10 mouse cellular contexts compared by ENCODE assay signal in the genomic region with DNA sequence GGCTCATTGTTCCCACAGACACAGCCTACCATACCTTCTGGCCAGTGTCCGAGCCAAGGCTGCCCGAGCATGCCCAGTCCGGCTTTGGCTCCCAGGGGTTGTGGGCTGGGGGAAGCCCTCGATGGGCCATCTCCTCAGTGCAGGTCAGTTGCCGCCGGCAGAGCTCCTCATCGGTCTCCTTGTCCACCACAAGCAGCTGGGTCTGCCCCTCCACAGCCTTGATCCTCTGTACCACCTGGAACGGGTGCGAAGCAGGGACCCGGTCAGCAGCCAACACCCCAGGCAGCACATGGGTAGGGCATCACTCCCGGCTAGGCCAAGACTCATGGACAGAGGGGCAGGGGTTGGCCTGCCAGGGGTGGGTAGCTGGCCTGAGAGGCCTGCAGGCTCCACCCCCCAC. TPM values are rescaled to one million over a fixed set of nuclear protein-coding genes. Genes with fewer than 3 reads are reported as not detected.
DNase-seq lines count a peak whose midpoint lies in the region; ATAC-seq and TF ChIP-seq lines count a peak whose summit lies in the region.
"Had no signal": no experiment of that assay in that cellular context is flagged by ENCODE, and none has a peak within 500 bp of the region (broad histone marks: within the 10 kb centered on the region; RNA-seq: fewer than 3 reads in every experiment).

No protein-coding gene starts in this region.

- TF ChIP-seq CTCF in kidney, adult 2 months (conservative IDR thresholded peaks at IDR 0.05; ENCODE audit: insufficient read depth, insufficient read length, low read depth, low read length), result no peak

- peak; percentile 34 for DNase-seq in kidney, adult 2 months
- DNase-seq in kidney, adult 9 months, result no peak
- DNase-seq in embryonic facial prominence, embryonic 11.5 days (ENCODE audit: low spot score), result no peak
- no peak for DNase-seq in spleen, postnatal 36 days (ENCODE audit: low spot score in 2 of 2)
- no peak for DNase-seq in layer of hippocampus, adult 9-10 months (ENCODE audit: low spot score)
- no peak for DNase-seq in right cerebral cortex, adult 18-20 months

- H3K27me3 ChIP-seq in kidney, adult 2 months (replicated peaks; ENCODE audit: control insufficient read depth, insufficient read depth, low read length), result no peaks in the 10 kb centered on the region
- no peaks in the 10 kb centered on the region for H3K27me3 ChIP-seq in embryonic facial prominence, embryonic 11.5 days (ENCODE audit: control insufficient read depth, insufficient read depth, low read length)
- no peaks in the 10 kb centered on the region for H3K27me3 ChIP-seq in heart, embryonic 14.5 days (ENCODE audit: control insufficient read depth, insufficient read depth, low read length)
- no peaks in the 10 kb centered on the region for H3K27me3 ChIP-seq in lung, embryonic 15.5 days

- WGBS in kidney, adult 2 months, result 66% methylated on average over 11 of the region's 11 CpGs
- 75% methylated on average over 11 of the region's 11 CpGs for WGBS in embryonic facial prominence, embryonic 11.5 days
- WGBS in heart, embryonic 14.5 days, result 70% methylated on average over 11 of the region's 11 CpGs
- WGBS in lung, embryonic 15.5 days, result 73% methylated on average over 11 of the region's 11 CpGs

- no peak for ATAC-seq in embryonic facial prominence, embryonic 11.5 days (replicated peaks; ENCODE audit: insufficient number of reproducible peaks, low FRiP score, low TSS enrichment, low read depth)
- ATAC-seq in heart, embryonic 14.5 days (ENCODE audit: insufficient number of reproducible peaks, insufficient read depth, low FRiP score, low read depth), result no peak
- ATAC-seq in lung, embryonic 15.5 days (ENCODE audit: borderline replicate concordance, extremely low read depth, low FRiP score, low TSS enrichment), result no peak

- peak overlapping the region; percentile 34 for H3K27ac ChIP-seq in kidney, adult 2 months (ENCODE audit: insufficient read depth, low read depth, low read length)
- H3K27ac ChIP-seq in embryonic facial prominence, embryonic 11.5 days (replicated peaks; ENCODE audit: low read depth, low read length), result no peak overlapping the region
- H3K27ac ChIP-seq in heart, embryonic 14.5 days (replicated peaks in 1 of 2; ENCODE audit: control insufficient read depth in 1 of 2, insufficient read depth in 1 of 2, low read depth in 2 of 2, low read length in 2 of 2), result peak overlapping the region; percentile 41 to 74; a peak in 3 of 4 replicates
- peak overlapping the region; percentile 91 for H3K27ac ChIP-seq in lung, embryonic 15.5 days

- peak overlapping the region; percentile 13; the same call in 1 of the 2 replicates for H3K4me2 ChIP-seq in embryonic facial prominence, embryonic 11.5 days (ENCODE audit: low read depth, low read length)
- H3K4me2 ChIP-seq in heart, embryonic 14.5 days (ENCODE audit: low read length), result peak overlapping the region; percentile 97
- peak overlapping the region; percentile 98 for H3K4me2 ChIP-seq in lung, embryonic 15.5 days

- H3K9me3 ChIP-seq in embryonic facial prominence, embryonic 11.5 days (replicated peaks; ENCODE audit: control insufficient read depth, low read length), result no peaks in the 10 kb centered on the region
- no peaks in the 10 kb centered on the region for H3K9me3 ChIP-seq in heart, embryonic 14.5 days (ENCODE audit: control insufficient read depth, low read length)
- no peaks in the 10 kb centered on the region for H3K9me3 ChIP-seq in lung, embryonic 15.5 days

- H3K4me3 ChIP-seq in kidney, adult 2 months (ENCODE audit: insufficient read depth, low read depth, low read length), result peak overlapping the region; percentile 51
- H3K4me3 ChIP-seq in embryonic facial prominence, embryonic 11.5 days (ENCODE audit: low read depth, low read length), result no peak overlapping the region
- peak overlapping the region; percentile 6 to 10; a peak in 3 of 4 replicates for H3K4me3 ChIP-seq in heart, embryonic 14.5 days (ENCODE audit: control insufficient read depth in 1 of 2, insufficient read depth in 1 of 2, low read depth in 1 of 2, low read length in 2 of 2)
- peak overlapping the region; percentile 16; the same call in 1 of the 2 replicates for H3K4me3 ChIP-seq in lung, embryonic 15.5 days
- H3K4me3 ChIP-seq: erythroblast, embryonic 14.5 days; myocyte had no signal

- TF ChIP-seq POLR2A in kidney, adult 2 months (IDR thresholded peaks at IDR 0.05; ENCODE audit: low read depth, low read length), result no peak

- H3K9ac ChIP-seq in embryonic facial prominence, embryonic 11.5 days (replicated peaks; ENCODE audit: low read length), result no peak overlapping the region
- peak overlapping the region; percentile 32; the same call in 1 of the 2 replicates for H3K9ac ChIP-seq in heart, embryonic 14.5 days (ENCODE audit: low read length)
- H3K9ac ChIP-seq in lung, embryonic 15.5 days, result no peak overlapping the region

- H3K36me3 ChIP-seq in kidney, adult 2 months (ENCODE audit: control insufficient read depth, insufficient read depth, low read length), result no peaks in the 10 kb centered on the region
- no peaks in the 10 kb centered on the region; the same call in 1 of the 2 replicates for H3K36me3 ChIP-seq in embryonic facial prominence, embryonic 11.5 days (replicated peaks; ENCODE audit: control insufficient read depth, insufficient read depth, low read depth, low read length)
- peaks cover 6% of the 10 kb centered on the region; the same call in 1 of the 2 replicates for H3K36me3 ChIP-seq in heart, embryonic 14.5 days (ENCODE audit: control insufficient read depth, insufficient read depth, low read length)
- no peaks in the 10 kb centered on the region; the same call in 1 of the 2 replicates for H3K36me3 ChIP-seq in lung, embryonic 15.5 days

- peaks cover 6% of the 10 kb centered on the region; the same call in 1 of the 2 replicates for H3K4me1 ChIP-seq in kidney, adult 2 months (ENCODE audit: control insufficient read depth, insufficient read depth, low read length)
- peaks cover 10% of the 10 kb centered on the region for H3K4me1 ChIP-seq in embryonic facial prominence, embryonic 11.5 days (ENCODE audit: control insufficient read depth, insufficient read depth, low read length)
- H3K4me1 ChIP-seq in heart, embryonic 14.5 days (ENCODE audit: control insufficient read depth in 2 of 2, insufficient read depth in 2 of 2, low read length in 2 of 2), result peaks cover 28 to 32% of the 10 kb centered on the region in 2 experiments
- peaks cover 54% of the 10 kb centered on the region for H3K4me1 ChIP-seq in lung, embryonic 15.5 days

RNA-seq across cellular contexts. Expression of a gene that starts 2.6 kb away (rescaled TPM):
- polyA plus RNA-seq in kidney, adult 2 months (2012; rRNA removed), result 111 and 123 TPM in 2 replicates
- 48.3 and 50.2 TPM in 2 replicates for polyA plus RNA-seq in embryonic facial prominence, embryonic 11.5 days (2014; fragmentation: Nextera tagmentation; extraction: Ambion mirVana)
- polyA plus RNA-seq in heart, embryonic 14.5 days (2014; fragmentation: Nextera tagmentation; extraction: Ambion mirVana), result 59.6 and 60.9 TPM in 2 replicates
- polyA plus RNA-seq in lung, embryonic 15.5 days (2015; fragmentation: Nextera tagmentation; extraction: Ambion mirVana), result 87.3 and 92.4 TPM in 2 replicates

RNA-seq across cellular contexts. Expression of a gene that starts 10.8 kb away (rescaled TPM):
- polyA plus RNA-seq in kidney, adult 2 months (2012; rRNA removed), result not detected in 2 replicates
- 0.48 TPM in 1 of 2 replicates, not detected in the other for polyA plus RNA-seq in embryonic facial prominence, embryonic 11.5 days (2014; fragmentation: Nextera tagmentation; extraction: Ambion mirVana)
- polyA plus RNA-seq in heart, embryonic 14.5 days (2014; fragmentation: Nextera tagmentation; extraction: Ambion mirVana), result not detected in 2 replicates
- polyA plus RNA-seq in lung, embryonic 15.5 days (2015; fragmentation: Nextera tagmentation; extraction: Ambion mirVana), result 2.1 and 2.3 TPM in 2 replicates
- polyA plus RNA-seq: erythroblast, embryonic 14.5 days; myocyte had no signal

RNA-seq across cellular contexts. Expression of a gene that starts 15.0 kb away (rescaled TPM):
- 13.6 and 15.8 TPM in 2 replicates for polyA plus RNA-seq in kidney, adult 2 months (2012; rRNA removed)
- polyA plus RNA-seq in embryonic facial prominence, embryonic 11.5 days (2014; fragmentation: Nextera tagmentation; extraction: Ambion mirVana), result 18.6 and 22.9 TPM in 2 replicates
- 7.3 and 7.7 TPM in 2 replicates for polyA plus RNA-seq in heart, embryonic 14.5 days (2014; fragmentation: Nextera tagmentation; extraction: Ambion mirVana)
- 17.2 and 19.6 TPM in 2 replicates for polyA plus RNA-seq in lung, embryonic 15.5 days (2015; fragmentation: Nextera tagmentation; extraction: Ambion mirVana)

RNA-seq across cellular contexts. Expression of a gene that starts 15.1 kb away (rescaled TPM):
- 152 and 174 TPM in 2 replicates for polyA plus RNA-seq in kidney, adult 2 months (2012; rRNA removed)
- 46.2 and 56.4 TPM in 2 replicates for polyA plus RNA-seq in embryonic facial prominence, embryonic 11.5 days (2014; fragmentation: Nextera tagmentation; extraction: Ambion mirVana)
- polyA plus RNA-seq in heart, embryonic 14.5 days (2014; fragmentation: Nextera tagmentation; extraction: Ambion mirVana), result 49.1 and 51.1 TPM in 2 replicates
- 48.2 and 53.5 TPM in 2 replicates for polyA plus RNA-seq in lung, embryonic 15.5 days (2015; fragmentation: Nextera tagmentation; extraction: Ambion mirVana)

RNA-seq across cellular contexts. Expression of a gene that starts 22.0 kb away (rescaled TPM):
- polyA plus RNA-seq in kidney, adult 2 months (2012; rRNA removed), result 44.3 and 57.6 TPM in 2 replicates
- polyA plus RNA-seq in embryonic facial prominence, embryonic 11.5 days (2014; fragmentation: Nextera tagmentation; extraction: Ambion mirVana), result 24.1 and 26.6 TPM in 2 replicates
- polyA plus RNA-seq in heart, embryonic 14.5 days (2014; fragmentation: Nextera tagmentation; extraction: Ambion mirVana), result 18.4 and 19.4 TPM in 2 replicates
- polyA plus RNA-seq in lung, embryonic 15.5 days (2015; fragmentation: Nextera tagmentation; extraction: Ambion mirVana), result 21.2 and 22.2 TPM in 2 replicates

Comparison
In these comparisons a context has a peak if more than half of its experiments do, and no peak if none do; other contexts are left out.
1. H3K4me2 ChIP-seq: peak in every context shown above with its lines; median percentile 98 in lung, embryonic 15.5 days; 97 in heart, embryonic 14.5 days; 13 in embryonic facial prominence, embryonic 11.5 days.